Mouse (Mus musculus) retina, embryonic 14.5 days (tissue): Measurements from ENCODE around the gene Pdzd8.
A peak's percentile ranks its signal among the peaks of the same experiment; 100 is the strongest.

Experiments used
- DNase-seq: peaks from one replicate; pipeline ENCODE4 v3.0.0-alpha.2; 2015; ENCODE audit warnings: low spot score

The Pdzd8 gene

DNA sequence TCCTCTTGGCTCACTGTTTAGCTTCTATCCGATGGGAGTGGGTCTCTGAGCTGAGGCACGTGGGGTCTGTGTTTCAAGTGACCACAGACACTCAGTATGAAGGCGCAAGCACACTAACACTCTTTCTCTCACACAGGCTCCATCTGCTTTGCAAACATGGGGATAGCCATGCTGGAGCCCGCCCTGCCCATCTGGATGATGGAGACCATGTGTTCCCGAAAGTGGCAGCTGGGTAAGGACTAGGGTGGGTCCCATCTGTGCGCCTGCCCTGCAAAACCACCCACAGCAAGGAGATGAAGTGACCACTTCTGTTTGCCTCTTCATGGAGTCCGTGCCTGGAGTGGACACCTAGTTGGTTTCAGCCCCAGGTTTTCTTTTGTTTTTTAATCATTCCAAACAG, 69.2 kb downstream of the Pdzd8 start:
- DNase-seq = no peak

DNA sequence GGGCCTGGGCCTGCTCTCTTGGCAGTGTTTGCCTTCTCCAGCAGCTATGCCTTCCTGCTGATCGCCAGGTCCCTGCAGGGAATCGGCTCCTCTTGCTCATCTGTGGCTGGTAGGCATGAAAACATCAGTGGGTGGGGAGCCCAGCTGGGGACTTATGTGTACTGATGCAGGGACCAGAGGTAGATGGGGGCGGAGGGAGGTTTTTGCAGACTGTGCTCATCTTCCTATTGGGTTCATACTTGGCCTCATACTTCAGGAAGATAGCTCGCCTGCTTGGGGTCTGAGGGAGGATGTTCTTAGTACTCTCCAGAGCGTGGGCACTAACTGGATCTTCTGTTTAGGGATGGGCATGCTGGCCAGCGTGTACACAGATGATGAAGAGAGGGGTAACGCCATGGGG, 72.4 kb downstream of the Pdzd8 start:
- DNase-seq = no peak

DNA sequence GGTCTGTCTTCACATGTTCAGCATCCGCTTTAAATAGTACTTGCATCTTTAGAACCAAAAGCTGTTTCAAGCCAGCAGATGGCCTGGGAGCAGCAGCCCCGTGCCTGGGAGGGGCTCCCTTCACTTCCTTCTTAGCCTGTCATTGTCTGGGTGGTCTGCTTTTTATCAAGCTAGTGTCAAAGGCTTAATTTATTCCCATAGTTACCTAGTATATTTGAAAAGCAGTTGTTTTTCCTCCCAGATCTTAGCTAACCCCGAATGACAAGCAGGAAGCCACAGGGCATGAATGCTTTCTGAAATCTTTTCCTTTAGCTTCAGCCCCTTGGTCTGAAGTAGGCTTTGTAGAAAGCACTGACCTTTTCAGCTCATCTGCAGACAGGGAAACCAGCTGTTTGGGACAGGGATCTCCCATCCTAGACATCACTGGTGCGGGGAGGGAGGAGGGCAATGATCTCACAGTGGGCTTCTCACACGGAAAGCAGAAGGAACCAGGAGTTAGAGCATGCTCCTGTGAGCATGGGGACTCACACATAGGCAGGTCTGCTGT, 78.1 kb downstream of the Pdzd8 start:
- DNase-seq = peak; percentile 29

DNA sequence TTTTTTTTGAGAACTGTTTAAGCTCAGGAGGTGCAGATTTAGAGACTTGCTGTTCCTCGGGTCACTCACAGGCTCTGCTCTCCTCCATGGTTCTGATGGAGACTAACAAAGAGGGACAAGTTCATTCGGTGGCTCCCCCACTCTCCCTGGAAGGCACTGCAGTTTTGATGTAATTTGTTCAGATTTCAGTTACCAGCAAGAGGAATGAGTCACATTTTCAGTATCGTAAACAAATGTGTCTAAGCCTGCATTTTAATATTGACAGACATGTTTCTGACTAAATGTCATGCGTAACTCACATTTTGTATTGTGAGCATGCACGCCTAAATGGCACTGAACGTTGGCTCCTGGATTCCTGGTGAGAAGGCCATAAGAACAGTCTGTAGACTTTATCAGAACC, 79.7 kb downstream of the Pdzd8 start:
- DNase-seq = no peak

DNA sequence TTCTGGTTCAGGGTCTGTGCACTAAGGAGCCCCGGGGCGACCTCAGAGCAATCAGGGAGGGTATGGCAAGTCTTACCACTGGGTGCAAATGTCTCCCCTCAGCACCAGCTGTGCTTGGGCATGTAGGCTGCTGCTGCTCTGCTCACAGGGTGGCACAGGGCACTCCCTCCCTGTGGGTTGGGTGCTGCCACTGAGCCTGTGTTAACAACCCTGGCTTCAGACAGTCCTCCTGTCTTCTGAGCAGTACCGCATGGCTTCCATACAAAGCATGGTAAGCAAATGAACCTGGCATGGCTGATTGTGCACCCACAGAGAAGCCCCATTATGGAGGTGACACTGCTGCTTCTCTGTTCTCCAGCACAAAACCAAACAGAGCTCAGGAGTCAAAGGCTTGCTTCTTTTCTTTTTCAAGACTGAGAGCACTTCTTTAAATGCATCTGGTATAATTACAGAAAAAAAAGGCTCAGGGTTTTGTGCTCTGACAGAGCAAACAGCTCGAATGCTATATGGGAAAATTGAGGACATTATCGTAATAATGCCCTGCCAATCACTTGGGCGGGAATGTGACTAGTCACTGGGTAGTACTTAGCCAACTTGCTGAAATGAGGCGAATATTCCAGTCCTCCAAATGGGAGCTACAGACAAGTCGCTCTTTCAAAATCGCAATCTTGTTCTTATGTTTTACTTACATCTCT, 80.6 kb downstream of the Pdzd8 start:
- DNase-seq = no peak

DNA sequence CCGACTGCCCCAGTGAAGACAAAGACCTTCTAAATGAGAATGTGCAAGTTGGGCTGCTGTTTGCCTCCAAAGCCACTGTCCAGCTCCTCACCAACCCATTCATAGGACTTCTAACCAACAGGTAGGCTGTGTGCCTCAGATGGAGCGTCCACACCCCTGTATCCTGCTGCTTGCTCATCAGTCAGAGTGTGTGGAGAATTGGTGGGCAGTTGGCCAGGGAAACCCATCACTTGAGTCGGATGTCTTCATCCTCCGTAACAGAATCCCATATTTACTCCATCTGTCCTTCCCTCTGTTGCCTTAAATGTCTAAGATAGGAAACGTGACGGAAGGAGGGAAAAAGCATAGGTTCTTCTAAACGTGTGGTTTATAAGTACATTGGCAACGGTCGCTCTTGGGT, 82.4 kb downstream of the Pdzd8 start:
- DNase-seq = no peak

DNA sequence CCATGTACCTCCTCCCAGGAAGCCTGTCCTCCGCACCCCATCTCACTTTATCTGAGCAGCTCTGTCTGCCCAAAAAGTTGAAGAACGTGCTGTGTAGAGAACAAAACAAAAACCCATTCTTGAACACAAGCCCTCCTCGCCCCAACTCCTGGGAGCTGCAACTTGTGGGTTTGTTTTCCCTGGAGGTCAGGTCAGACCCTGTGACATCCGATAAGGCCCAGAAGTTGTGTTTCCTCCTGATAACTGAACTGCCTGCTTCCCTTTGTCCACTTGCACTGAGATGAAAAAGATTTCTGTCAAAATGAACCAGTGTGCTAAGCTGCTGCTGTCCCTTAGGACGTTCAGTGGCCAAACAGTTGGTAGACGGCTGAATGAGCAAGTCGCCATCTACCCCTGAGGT, 84.0 kb downstream of the Pdzd8 start:
- no peak for DNase-seq

DNA sequence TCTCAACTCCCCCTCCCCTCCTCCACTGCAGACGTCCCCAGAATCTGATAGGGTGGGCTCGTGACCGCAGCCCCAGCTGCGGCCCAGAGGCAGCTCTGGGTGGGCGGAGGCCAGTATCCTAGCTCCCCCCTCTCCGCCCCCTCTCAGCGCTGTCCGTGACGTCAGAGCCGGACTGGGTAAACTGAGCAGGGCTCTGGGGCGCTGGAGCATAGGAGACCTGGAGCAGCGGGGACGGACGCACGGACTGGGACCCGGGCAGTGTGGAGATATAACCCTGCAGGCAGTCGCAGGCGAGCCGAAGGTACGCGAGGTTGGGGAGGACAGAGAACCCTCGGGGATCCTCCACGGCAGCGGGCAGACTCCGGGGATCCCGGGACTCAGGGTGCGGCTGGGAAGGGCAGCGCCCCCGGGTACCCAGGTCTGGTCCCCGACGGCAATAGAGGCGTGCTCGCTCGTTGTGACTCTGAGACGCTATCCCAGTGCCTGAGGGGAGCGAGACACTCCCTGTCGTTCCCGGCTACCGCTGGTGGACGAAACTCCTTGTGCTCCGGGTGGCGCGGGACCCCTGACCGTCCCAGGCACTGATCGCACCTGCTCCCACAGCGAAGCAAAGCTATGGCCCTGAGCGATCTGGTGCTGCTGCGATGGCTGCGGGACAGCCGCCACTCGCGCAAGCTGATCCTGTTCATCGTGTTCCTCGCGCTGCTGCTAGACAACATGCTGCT, 84.7 kb downstream of the Pdzd8 start, which contains the start of gene Slc18a2:
Gene Slc18a2 (plus strand): TSS at position 179 of the 725 bp plus-strand sequence.
- DNase-seq = peak; percentile 64

DNA sequence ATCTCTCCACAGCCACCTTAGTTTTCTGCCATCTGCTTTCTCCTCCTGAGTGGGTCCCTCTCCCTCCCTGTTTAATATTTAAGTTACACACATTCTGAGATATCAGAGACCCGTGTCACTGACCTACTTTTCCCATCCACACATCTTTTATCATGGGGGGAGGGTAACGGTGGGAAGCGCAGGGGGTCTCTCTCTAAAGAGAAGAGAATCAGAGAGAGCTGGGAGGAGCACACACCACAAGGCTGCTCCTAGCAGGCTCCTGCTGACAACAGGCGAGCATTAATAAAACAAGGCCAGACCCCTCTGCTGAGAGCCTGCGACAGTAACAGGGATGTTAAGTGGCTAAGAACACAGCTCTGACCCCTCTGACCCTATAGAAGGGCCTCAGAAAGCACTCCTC, 85.9 kb downstream of the Pdzd8 start:
- DNase-seq = peak; percentile 55

DNA sequence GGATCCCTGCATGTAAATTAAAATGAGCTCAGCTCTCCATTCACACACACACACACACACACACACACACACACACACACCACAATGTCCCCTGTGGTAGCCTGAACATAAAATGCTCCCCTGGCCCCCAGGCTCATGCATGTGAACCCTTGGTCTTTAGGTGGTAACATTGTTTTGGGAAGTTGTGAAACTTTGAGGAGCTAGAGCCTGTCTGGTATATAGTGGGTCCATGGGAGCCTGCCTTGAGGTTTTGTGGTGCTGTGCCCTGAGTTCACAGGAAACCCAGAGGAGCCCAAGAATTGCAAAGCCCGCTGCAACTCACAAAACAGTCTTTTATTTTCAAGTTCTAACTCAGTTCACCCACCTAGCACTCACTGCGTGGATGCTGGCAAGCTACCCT, 92.9 kb downstream of the Pdzd8 start:
- DNase-seq = no peak

DNA sequence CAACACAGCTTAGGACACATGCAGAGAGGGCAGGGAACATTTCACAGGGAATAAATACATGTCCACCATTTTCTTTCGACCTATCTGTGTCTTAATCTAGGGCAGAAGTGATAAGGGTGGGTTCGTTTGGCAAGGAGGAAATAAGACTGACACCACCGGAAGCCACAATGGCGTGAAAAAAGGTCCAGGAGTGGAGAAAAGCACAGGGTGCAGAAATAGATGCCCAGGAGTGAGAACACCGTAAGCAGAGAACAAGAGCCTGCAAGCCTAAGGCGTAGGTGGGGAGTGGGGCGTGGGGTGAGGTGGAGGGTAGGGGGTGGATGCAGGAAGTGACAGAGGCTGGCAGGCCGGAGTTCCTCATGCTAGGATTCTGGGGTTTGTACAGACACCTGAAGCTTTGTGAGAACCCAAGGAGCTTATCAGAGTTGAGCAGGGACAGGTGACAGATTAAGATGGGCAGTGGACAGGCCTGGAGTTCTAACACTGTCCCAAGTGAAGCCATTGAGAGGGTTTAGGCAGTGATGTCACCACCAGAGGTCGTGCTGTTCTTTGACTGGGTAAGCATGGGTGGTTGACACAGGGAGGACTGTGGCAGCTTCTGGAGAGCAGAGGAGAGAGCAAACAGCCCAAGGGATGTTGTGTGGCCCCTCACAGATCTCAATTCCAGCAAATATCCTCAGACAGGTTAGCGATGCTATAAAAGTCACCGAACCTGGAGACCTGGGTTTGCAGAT, 96.9 kb downstream of the Pdzd8 start:
- DNase-seq = no peak

DNA sequence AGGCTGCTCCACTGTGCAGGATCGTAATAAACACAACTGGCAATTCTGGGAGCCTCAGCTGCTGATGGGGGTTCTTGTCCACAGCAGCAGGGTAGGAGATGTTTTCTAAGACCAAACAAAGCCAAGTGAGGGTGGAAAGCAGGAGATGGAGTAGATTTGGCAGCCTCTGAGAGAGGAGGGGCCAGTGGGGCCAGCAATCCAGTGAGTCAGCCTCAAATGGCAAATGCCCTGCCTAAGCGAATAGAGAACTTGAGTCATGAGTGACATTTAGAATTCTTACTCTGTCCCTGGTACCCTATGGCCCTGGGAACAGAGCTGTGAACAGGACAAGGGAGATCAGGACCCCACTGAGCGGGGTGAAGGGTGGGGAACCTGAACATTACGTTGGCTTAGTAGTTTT, 97.4 kb downstream of the Pdzd8 start:
- no peak for DNase-seq
